Mouse (Mus musculus): ENCODE results near the gene Arl2bp.

DNA sequence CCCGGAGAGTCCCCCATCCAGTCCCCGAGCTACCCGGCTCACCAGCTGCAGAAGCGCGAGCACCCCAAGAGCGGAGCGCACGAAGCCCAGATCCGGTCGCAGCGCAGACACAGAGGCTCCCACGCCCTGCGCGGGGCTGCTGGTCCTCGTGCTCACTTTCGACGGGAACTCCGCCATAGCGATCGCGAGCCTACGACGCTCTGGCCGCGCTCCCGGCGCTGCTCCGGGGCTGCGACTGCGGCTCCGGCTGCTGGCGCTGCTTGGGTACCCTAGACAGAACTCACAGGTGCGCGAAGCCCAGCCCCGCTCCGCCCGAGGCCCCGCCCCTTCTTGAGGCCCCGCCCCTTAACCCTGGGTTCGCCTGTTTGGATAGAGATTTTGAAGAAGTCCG lies 29.6 kb downstream of the Arl2bp start, which contains the start of gene Pllp:
- no peak for TF ChIP-seq CTCF (IDR thresholded peaks at IDR 0.05; ENCODE audit: low read depth)
- TF ChIP-seq EP300 (IDR thresholded peaks at IDR 0.05; ENCODE audit: low read depth): no peak
